Mouse (Mus musculus) forebrain, embryonic 16.5 days (tissue): ENCODE data around the gene Gpn3. TPM values are rescaled to one million over a fixed set of nuclear protein-coding genes. Genes with fewer than 3 reads are reported as not detected.

Source experiments
- ATAC-seq: fragments of 200-750 bp; cut with Nextera tagmentation; 2 replicates; pipeline ENCODE4 v1.8.0; 2017; ENCODE audit warnings: mild to moderate bottlenecking, moderate library complexity
- H3K27ac ChIP-seq: fragments of 300-500 bp; sonication (generic); 2 replicates; pipeline ENCODE4 v1.5.1; 2014; ENCODE audit warnings: low read length, control low read depth
- H3K27me3 ChIP-seq: fragments of 300-500 bp; sonication (generic); replicated peaks from 2 replicates; pipeline ENCODE4 v1.6.1; 2014; ENCODE audit warnings: low read length; ENCODE audit not compliant: control insufficient read depth, insufficient read depth
- H3K36me3 ChIP-seq: fragments of 300-500 bp; sonication (generic); 2 replicates; pipeline ENCODE4 v1.6.1; 2014; ENCODE audit not compliant: control insufficient read depth, insufficient read depth
- H3K4me1 ChIP-seq: fragments of 300-500 bp; sonication (generic); replicated peaks from 2 replicates; pipeline ENCODE4 v1.6.1; 2014; ENCODE audit warnings: low read length; ENCODE audit not compliant: control insufficient read depth, insufficient read depth
- H3K4me2 ChIP-seq: fragments of 300-500 bp; sonication (generic); 2 replicates; pipeline ENCODE4 v1.6.1; 2014; ENCODE audit warnings: mild to moderate bottlenecking, low read length, control low read depth
- H3K4me3 ChIP-seq: fragments of 300-500 bp; sonication (generic); replicated peaks from 2 replicates; pipeline ENCODE4 v1.5.1; 2014; ENCODE audit warnings: mild to moderate bottlenecking, low read length, control low read depth
- H3K9ac ChIP-seq: fragments of 300-500 bp; sonication (generic); replicated peaks from 2 replicates; pipeline ENCODE4 v1.6.1; 2014; ENCODE audit warnings: low read depth, low read length, control low read depth
- H3K9me3 ChIP-seq: fragments of 300-500 bp; sonication (generic); 2 replicates; pipeline ENCODE4 v1.6.1; 2016; ENCODE audit warnings: low read length; ENCODE audit not compliant: control insufficient read depth
- WGBS: fragments of 180-500 bp; shearing (Covaris S2); extraction: QIAGEN DNeasy Blood & Tissue Kit; methylation state at CpG from one replicate; pipeline ENCODE4 v1.1.7; 2014; 5-methylcytosine and 5-hydroxymethylcytosine counted together
- polyA plus RNA-seq: library from polyadenylated mRNA; unstranded; fragments of >200 nt; fragmentation: Nextera tagmentation; extraction: Ambion mirVana; gene quantifications from 2 replicates; pipeline ENCODE4 v1.2.1, GENCODE M21; 2015

Gene Gpn3
- polyA plus RNA-seq: 50.0 and 57.0 TPM in 2 replicates

DNA sequence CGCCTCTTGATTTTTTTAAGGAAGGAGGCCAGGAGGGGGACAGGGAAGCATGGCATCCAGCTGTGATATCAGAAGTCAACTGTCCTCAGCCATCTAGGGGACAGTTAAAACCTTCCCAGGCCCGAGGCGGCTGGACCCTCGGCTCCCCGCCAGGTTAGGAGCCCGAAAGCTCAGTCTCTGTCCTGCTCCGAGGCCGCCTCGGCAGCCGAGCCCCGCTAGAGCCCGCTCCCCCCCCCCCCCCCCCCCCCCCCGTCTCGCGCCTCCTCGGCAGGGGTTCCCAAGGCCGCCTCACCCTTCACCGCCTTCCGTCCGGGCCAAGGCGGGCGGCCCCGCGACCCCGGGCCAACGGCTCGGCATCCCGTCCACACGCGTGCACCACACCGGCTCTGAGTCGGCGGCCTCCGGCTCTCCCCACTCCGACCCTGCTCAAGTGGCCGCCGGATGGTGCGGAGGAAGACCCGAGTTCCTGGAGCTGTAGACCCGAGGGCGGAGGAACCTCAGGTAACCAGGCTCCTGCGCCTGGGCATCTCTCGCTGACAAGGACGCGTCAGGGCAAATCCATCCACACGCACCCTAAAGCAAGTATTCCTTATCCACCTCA lies at the start of gene Gpn3:
Gene Gpn3 (plus strand): TSS at position 286 of the 601 bp plus-strand sequence.
- Histone ChIP-seq H3K27ac (peak within 1 kb of the TSS; percentile 95), H3K27me3 (no peaks in the 10 kb centered on the region), H3K36me3 (peaks cover 21% of the 10 kb centered on the region), H3K4me3 (peak within 1 kb of the TSS; percentile 93), H3K9me3 (no peaks in the 10 kb centered on the region), H3K4me2 (peak within 1 kb of the TSS; percentile 93), H3K4me1 (peaks cover 23% of the 10 kb centered on the region), H3K9ac (peak within 1 kb of the TSS; percentile 89)
- WGBS: under 1% methylated on average over 31 of the region's 46 CpGs
- peak; percentile 74 for ATAC-seq

DNA sequence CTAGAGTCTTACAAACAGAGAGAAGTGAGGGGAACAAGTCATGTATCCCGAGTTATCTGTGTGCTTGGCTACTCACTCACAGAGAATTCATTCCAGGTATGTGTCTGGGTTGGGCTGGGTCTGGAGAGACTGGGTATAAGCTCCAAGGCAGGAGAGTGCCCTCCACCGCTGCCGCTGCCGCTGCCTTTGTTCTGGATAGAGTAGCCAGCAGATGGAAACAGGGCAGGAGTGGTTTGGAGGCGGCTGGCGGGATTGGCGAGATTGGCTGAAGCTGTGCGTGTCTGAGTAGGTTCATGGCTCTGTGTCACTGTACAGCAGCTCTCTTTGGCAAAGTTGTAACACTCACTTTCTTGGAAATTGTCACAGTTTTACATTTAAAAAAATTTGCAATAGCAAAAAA lies 48.2 kb upstream of the Gpn3 start:
- H3K4me2 ChIP-seq: no peak overlapping the region
- no peaks in the 10 kb centered on the region for H3K9me3 ChIP-seq
- peaks cover 5% of the 10 kb centered on the region; the same call in 1 of the 2 replicates for H3K36me3 ChIP-seq
- H3K4me3 ChIP-seq: no peak overlapping the region
- 0 out of 2 replicates have a peak overlapping the region, but pooled peaks have one; percentile 13 for H3K9ac ChIP-seq
- H3K27ac ChIP-seq: no peak overlapping the region
- WGBS: 54% methylated on average over 8 of the region's 8 CpGs
- ATAC-seq: no peak
- H3K4me1 ChIP-seq: peaks cover 7% of the 10 kb centered on the region
- H3K27me3 ChIP-seq: no peaks in the 10 kb centered on the region

GRCm38 (mm10) chr5:122324608-122325431 lies 46.9 kb upstream of the Gpn3 start:
- Histone ChIP-seq H3K36me3 (peaks cover 7% of the 10 kb centered on the region; the same call in 1 of the 2 replicates), H3K27ac (no peak overlapping the region), H3K9me3 (no peaks in the 10 kb centered on the region), H3K4me3 (no peak overlapping the region), H3K4me2 (no peak overlapping the region), H3K9ac (no peak overlapping the region), H3K4me1 (peaks cover 7% of the 10 kb centered on the region), H3K27me3 (no peaks in the 10 kb centered on the region)
- 90% methylated on average over 23 of the region's 23 CpGs for WGBS
- ATAC-seq: no peak

DNA sequence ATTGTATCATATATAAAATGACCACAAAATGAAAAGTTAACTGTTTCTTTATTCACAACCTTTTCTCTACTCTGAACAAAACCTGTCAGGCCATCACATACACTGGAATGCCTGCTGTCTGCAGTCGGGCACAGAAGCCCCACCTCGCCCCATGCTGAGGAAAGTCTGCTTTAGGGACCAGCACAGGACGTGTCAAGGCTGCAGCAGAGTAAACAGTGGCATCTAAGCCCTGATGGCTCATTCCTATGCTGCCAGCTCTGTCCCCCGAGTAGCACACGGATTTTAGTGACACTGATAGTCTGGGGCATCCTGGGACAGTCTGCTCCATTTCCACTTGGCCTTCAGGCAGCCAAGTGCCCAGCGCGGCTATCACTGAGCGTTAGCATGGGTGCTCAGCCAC lies 46.2 kb upstream of the Gpn3 start:
- Histone ChIP-seq H3K4me2 (no peak overlapping the region), H3K27me3 (no peaks in the 10 kb centered on the region), H3K4me3 (no peak overlapping the region), H3K36me3 (peaks cover 7% of the 10 kb centered on the region; the same call in 1 of the 2 replicates), H3K9me3 (no peaks in the 10 kb centered on the region), H3K27ac (no peak overlapping the region), H3K4me1 (peaks cover 7% of the 10 kb centered on the region), H3K9ac (no peak overlapping the region)
- 88% methylated on average over 8 of the region's 8 CpGs for WGBS
- no peak for ATAC-seq

DNA sequence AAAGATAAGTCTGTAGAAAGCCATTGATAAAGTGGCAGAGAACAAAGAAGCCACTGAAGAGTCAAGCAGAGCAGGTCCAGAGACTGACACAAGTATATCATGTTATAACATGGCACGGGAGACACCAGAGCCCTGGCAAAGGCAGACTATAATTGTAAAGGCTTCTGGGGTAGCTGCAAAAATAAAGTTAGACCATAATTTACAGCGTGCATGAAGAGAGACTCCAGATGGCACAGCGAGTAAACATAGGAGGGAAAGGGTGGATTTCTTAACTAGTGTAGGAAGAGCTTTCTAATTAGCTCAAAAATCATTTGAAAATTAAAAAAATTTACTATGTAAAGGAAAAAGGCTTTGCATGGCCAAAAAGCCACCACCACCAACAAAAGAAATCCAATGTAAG lies 44.4 kb upstream of the Gpn3 start:
- H3K4me3 ChIP-seq: no peak overlapping the region
- H3K9ac ChIP-seq: no peak overlapping the region
- peaks cover 4% of the 10 kb centered on the region; the same call in 1 of the 2 replicates for H3K36me3 ChIP-seq
- no peaks in the 10 kb centered on the region for H3K9me3 ChIP-seq
- no peak overlapping the region for H3K4me2 ChIP-seq
- no peaks in the 10 kb centered on the region for H3K27me3 ChIP-seq
- WGBS: 68% methylated on average over 3 of the region's 3 CpGs
- peaks cover 7% of the 10 kb centered on the region for H3K4me1 ChIP-seq
- ATAC-seq: no peak
- H3K27ac ChIP-seq: peak overlapping the region; percentile 64

DNA sequence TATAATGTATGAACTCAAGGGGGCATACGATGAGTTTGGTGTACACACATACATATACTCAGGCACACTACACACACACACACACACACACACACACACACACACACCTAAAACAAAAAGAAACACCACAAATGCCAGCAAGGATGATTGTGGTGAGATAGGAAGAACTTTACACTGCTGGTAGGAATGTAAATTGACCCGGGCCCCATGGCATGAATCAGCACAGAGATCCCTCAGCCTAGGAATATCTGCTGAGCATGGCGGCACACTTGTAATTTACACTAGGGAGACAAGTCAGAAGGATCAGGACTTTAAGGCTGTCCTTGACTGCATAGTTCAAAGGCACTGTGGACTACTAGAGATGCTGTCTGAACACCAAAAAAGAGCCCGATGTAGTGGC lies 41.4 kb upstream of the Gpn3 start:
- peaks cover 7% of the 10 kb centered on the region for H3K4me1 ChIP-seq
- no peaks in the 10 kb centered on the region for H3K27me3 ChIP-seq
- H3K36me3 ChIP-seq: peaks cover 3% of the 10 kb centered on the region; the same call in 1 of the 2 replicates
- no peak for ATAC-seq
- 94% methylated on average over 4 of the region's 4 CpGs for WGBS
- H3K9me3 ChIP-seq: no peaks in the 10 kb centered on the region
- H3K4me3 ChIP-seq: no peak overlapping the region
- no peak overlapping the region for H3K9ac ChIP-seq
- no peak overlapping the region for H3K27ac ChIP-seq
- no peak overlapping the region for H3K4me2 ChIP-seq

DNA sequence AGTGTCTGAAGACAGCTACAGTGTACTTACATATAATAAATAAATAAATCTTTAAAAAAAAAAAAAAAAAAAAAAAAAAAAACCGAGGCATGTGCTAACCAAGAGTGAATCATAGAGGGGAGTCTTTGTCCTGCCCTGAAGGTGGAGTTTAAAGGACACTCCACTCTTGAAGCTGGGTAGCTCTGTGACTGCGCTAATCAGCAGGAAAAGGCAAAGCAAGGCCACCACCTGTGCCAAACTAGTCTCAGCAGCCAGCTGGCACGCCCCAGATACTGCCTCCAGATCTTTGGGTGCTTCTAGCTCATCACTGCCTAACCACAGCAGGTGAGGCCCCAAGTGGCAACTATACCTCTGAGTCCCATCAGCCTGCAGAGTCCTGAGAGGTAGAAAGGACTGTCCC lies 37.0 kb upstream of the Gpn3 start:
- 76% methylated on average over 3 of the region's 3 CpGs for WGBS
- Histone ChIP-seq H3K4me2 (no peak overlapping the region), H3K27me3 (no peaks in the 10 kb centered on the region), H3K4me3 (no peak overlapping the region), H3K9ac (no peak overlapping the region), H3K4me1 (no peaks in the 10 kb centered on the region), H3K27ac (no peak overlapping the region), H3K36me3 (no peaks in the 10 kb centered on the region), H3K9me3 (no peaks in the 10 kb centered on the region)
- ATAC-seq: no peak

DNA sequence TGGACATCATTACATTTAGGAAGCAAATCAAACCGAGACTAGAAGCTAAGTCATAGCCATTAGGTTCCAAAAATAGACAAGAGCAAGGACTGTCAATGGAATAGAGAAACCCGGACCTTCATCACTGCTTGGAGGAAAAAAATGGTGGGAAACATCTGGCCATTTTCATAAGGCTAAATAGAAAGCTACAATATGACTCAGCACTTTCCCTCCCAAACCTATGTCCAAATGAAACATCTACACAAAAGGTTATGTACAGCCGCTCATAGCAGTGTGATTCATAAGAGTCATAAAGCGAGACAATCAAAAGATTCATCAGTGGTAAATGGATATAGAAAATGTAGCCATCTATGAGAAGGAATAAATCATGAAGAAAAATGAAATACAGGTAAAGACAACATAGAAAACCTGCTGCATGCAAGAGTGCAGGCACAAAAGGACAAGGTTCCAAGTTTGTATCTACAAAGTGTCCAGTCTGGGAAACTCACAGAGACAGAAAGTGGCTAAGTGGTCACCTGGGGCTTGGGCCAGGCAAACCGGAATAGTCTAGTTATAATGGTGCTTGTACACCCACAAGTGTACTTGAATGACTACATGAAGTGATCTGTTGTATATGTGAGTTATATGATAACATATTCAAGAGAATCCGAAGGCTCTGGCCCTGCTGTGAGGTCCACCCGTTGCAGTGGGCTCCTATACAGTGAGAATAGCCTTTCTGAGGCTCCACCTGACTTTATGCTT lies 35.0 kb upstream of the Gpn3 start:
- H3K4me3 ChIP-seq: no peak overlapping the region
- no peak for ATAC-seq
- H3K36me3 ChIP-seq: no peaks in the 10 kb centered on the region
- H3K27ac ChIP-seq: no peak overlapping the region
- no peaks in the 10 kb centered on the region for H3K4me1 ChIP-seq
- H3K9ac ChIP-seq: no peak overlapping the region
- H3K9me3 ChIP-seq: no peaks in the 10 kb centered on the region
- no peaks in the 10 kb centered on the region for H3K27me3 ChIP-seq
- WGBS: 94% methylated on average over 7 of the region's 7 CpGs
- no peak overlapping the region for H3K4me2 ChIP-seq

GRCm38 (mm10) chr5:122342874-122343273 lies 28.8 kb upstream of the Gpn3 start:
- ATAC-seq: no peak
- H3K4me2 ChIP-seq: no peak overlapping the region
- no peaks in the 10 kb centered on the region for H3K27me3 ChIP-seq
- no peak overlapping the region for H3K27ac ChIP-seq
- no peak overlapping the region; the same call in 1 of the 2 replicates for H3K9ac ChIP-seq
- H3K4me1 ChIP-seq: no peaks in the 10 kb centered on the region
- H3K4me3 ChIP-seq: no peak overlapping the region
- H3K36me3 ChIP-seq: no peaks in the 10 kb centered on the region
- 77% methylated on average over 1 of the region's 1 CpGs for WGBS
- no peaks in the 10 kb centered on the region for H3K9me3 ChIP-seq
